Mouse (Mus musculus) heart, embryonic 16.5 days (tissue): ENCODE results near the gene Zfp131. TPM values are rescaled to one million over a fixed set of nuclear protein-coding genes. Genes with fewer than 3 reads are reported as not detected.
A peak's percentile ranks its signal among the peaks of the same experiment; 100 is the strongest.

ENCODE experiments used
- ATAC-seq: fragments of 200-750 bp; cut with Nextera tagmentation; replicated peaks from 2 replicates; pipeline ENCODE4 v1.8.0; 2017; ENCODE audit warnings: moderate number of reproducible peaks; ENCODE audit not compliant: insufficient read depth, low FRiP score; ENCODE audit errors: extremely low read depth
- H3K27ac ChIP-seq: fragments of 300-500 bp; sonication (generic); 2 replicates; pipeline ENCODE4 v1.5.1; 2014; ENCODE audit warnings: mild to moderate bottlenecking, low read length, control low read depth, moderate library complexity
- H3K27me3 ChIP-seq: fragments of 300-500 bp; sonication (generic); 2 replicates; pipeline ENCODE4 v1.6.1; 2014; ENCODE audit warnings: low read length, mixed read lengths; ENCODE audit not compliant: control insufficient read depth, insufficient read depth
- H3K36me3 ChIP-seq: fragments of 300-500 bp; sonication (generic); 2 replicates; pipeline ENCODE4 v1.6.1; 2014; ENCODE audit not compliant: control insufficient read depth, insufficient read depth
- H3K4me1 ChIP-seq: fragments of 300-500 bp; sonication (generic); 2 replicates; pipeline ENCODE4 v1.6.1; 2014; ENCODE audit warnings: low read length, mixed read lengths; ENCODE audit not compliant: control insufficient read depth, insufficient read depth
- H3K4me2 ChIP-seq: fragments of 300-500 bp; sonication (generic); 2 replicates; pipeline ENCODE4 v1.6.1; 2014; ENCODE audit warnings: low read depth, mild to moderate bottlenecking, control low read depth, low read length
- H3K4me3 ChIP-seq: fragments of 300-500 bp; sonication (generic); 2 replicates; pipeline ENCODE4 v1.5.1; 2014; ENCODE audit warnings: mild to moderate bottlenecking, control low read depth, low read length
- H3K9ac ChIP-seq: fragments of 300-500 bp; sonication (generic); 2 replicates; pipeline ENCODE4 v1.6.1; 2014; ENCODE audit warnings: low read length, control low read depth
- H3K9me3 ChIP-seq: fragments of 300-500 bp; sonication (generic); replicated peaks from 2 replicates; pipeline ENCODE4 v1.6.1; 2016; ENCODE audit warnings: low read length; ENCODE audit not compliant: control insufficient read depth
- WGBS: fragments of 180-500 bp; shearing (Covaris S2); extraction: QIAGEN DNeasy Blood & Tissue Kit; methylation state at CpG from one replicate; pipeline ENCODE4 v1.1.7; 2014; 5-methylcytosine and 5-hydroxymethylcytosine counted together
- polyA plus RNA-seq: library from polyadenylated mRNA; unstranded; fragments of >200 nt; fragmentation: Nextera tagmentation; extraction: Ambion mirVana; gene quantifications from 2 replicates; pipeline ENCODE4 v1.2.1, GENCODE M21; 2015

The Zfp131 gene
- polyA plus RNA-seq, 1 experiment from 2014 or later: 22.8 TPM

GRCm38 (mm10) chr13:119741390-119742237 is 49.1 kb downstream of the Zfp131 start:
- no peaks in the 10 kb centered on the region for H3K4me1 ChIP-seq
- no peaks in the 10 kb centered on the region for H3K9me3 ChIP-seq
- H3K36me3 ChIP-seq: no peaks in the 10 kb centered on the region
- peak overlapping the region; percentile 68 for H3K4me2 ChIP-seq
- peak overlapping the region; percentile 46 for H3K4me3 ChIP-seq
- peak overlapping the region; percentile 50 for H3K9ac ChIP-seq
- no peaks in the 10 kb centered on the region for H3K27me3 ChIP-seq
- ATAC-seq: no peak
- no peak overlapping the region for H3K27ac ChIP-seq
- 14% methylated on average over 19 of the region's 19 CpGs for WGBS

GRCm38 (mm10) chr13:119731448-119731847 is 59.2 kb downstream of the Zfp131 start:
- Histone ChIP-seq H3K36me3 (no peaks in the 10 kb centered on the region), H3K27ac (no peak overlapping the region), H3K4me3 (no peak overlapping the region), H3K27me3 (no peaks in the 10 kb centered on the region), H3K4me1 (no peaks in the 10 kb centered on the region), H3K9ac (no peak overlapping the region), H3K9me3 (no peaks in the 10 kb centered on the region), H3K4me2 (no peak overlapping the region)
- 66% methylated on average over 6 of the region's 6 CpGs for WGBS
- no peak for ATAC-seq

- ATAC-seq: no peak
- Histone ChIP-seq H3K9me3 (no peaks in the 10 kb centered on the region), H3K4me3 (no peak overlapping the region), H3K27me3 (no peaks in the 10 kb centered on the region), H3K9ac (no peak overlapping the region), H3K4me2 (no peak overlapping the region), H3K4me1 (no peaks in the 10 kb centered on the region), H3K36me3 (no peaks in the 10 kb centered on the region), H3K27ac (no peak overlapping the region)
- WGBS: 78% methylated on average over 7 of the region's 7 CpGs
These were observed 61.3 kb downstream of the Zfp131 start for GRCm38 (mm10) chr13:119729406-119729805.

GRCm38 (mm10) chr13:119727608-119728387 is 62.9 kb downstream of the Zfp131 start:
- WGBS: 43% methylated on average over 26 of the region's 26 CpGs
- no peak overlapping the region for H3K4me3 ChIP-seq
- no peak overlapping the region for H3K27ac ChIP-seq
- no peaks in the 10 kb centered on the region for H3K9me3 ChIP-seq
- H3K4me2 ChIP-seq: peak overlapping the region; percentile 35; the same call in 1 of the 2 replicates
- H3K4me1 ChIP-seq: no peaks in the 10 kb centered on the region
- no peaks in the 10 kb centered on the region for H3K27me3 ChIP-seq
- ATAC-seq: no peak
- no peaks in the 10 kb centered on the region for H3K36me3 ChIP-seq
- no peak overlapping the region for H3K9ac ChIP-seq

GRCm38 (mm10) chr13:119724541-119724940 is 66.1 kb downstream of the Zfp131 start:
- no peak overlapping the region for H3K27ac ChIP-seq
- no peaks in the 10 kb centered on the region for H3K36me3 ChIP-seq
- no peak overlapping the region for H3K4me2 ChIP-seq
- 81% methylated on average over 7 of the region's 7 CpGs for WGBS
- ATAC-seq: no peak
- no peaks in the 10 kb centered on the region for H3K9me3 ChIP-seq
- H3K4me1 ChIP-seq: no peaks in the 10 kb centered on the region
- H3K27me3 ChIP-seq: no peaks in the 10 kb centered on the region
- no peak overlapping the region for H3K4me3 ChIP-seq
- no peak overlapping the region for H3K9ac ChIP-seq

GRCm38 (mm10) chr13:119723368-119723767 is 67.3 kb downstream of the Zfp131 start:
- no peak overlapping the region for H3K4me2 ChIP-seq
- no peaks in the 10 kb centered on the region for H3K4me1 ChIP-seq
- H3K27me3 ChIP-seq: no peaks in the 10 kb centered on the region
- no peak overlapping the region for H3K9ac ChIP-seq
- ATAC-seq: no peak
- H3K36me3 ChIP-seq: no peaks in the 10 kb centered on the region
- no peak overlapping the region for H3K4me3 ChIP-seq
- WGBS: 71% methylated on average over 5 of the region's 5 CpGs
- H3K27ac ChIP-seq: no peak overlapping the region
- H3K9me3 ChIP-seq: no peaks in the 10 kb centered on the region

- Histone ChIP-seq H3K9ac (no peak overlapping the region), H3K4me1 (no peaks in the 10 kb centered on the region), H3K4me2 (no peak overlapping the region), H3K9me3 (no peaks in the 10 kb centered on the region), H3K36me3 (no peaks in the 10 kb centered on the region), H3K4me3 (no peak overlapping the region), H3K27ac (no peak overlapping the region), H3K27me3 (no peaks in the 10 kb centered on the region)
- 62% methylated on average over 3 of the region's 3 CpGs for WGBS
- ATAC-seq: no peak
These were observed 68.2 kb downstream of the Zfp131 start for GRCm38 (mm10) chr13:119722447-119722846.

GRCm38 (mm10) chr13:119716105-119716504 is 74.6 kb downstream of the Zfp131 start:
- H3K27ac ChIP-seq: no peak overlapping the region
- H3K4me3 ChIP-seq: no peak overlapping the region

More at GRCm38 (mm10) chr13:119716105-119716504, 74.6 kb downstream of the Zfp131 start:
- H3K4me1 ChIP-seq: no peaks in the 10 kb centered on the region
- 82% methylated on average over 2 of the region's 2 CpGs for WGBS
- no peak for ATAC-seq
- no peaks in the 10 kb centered on the region for H3K27me3 ChIP-seq
- no peaks in the 10 kb centered on the region for H3K36me3 ChIP-seq
- no peak overlapping the region for H3K9ac ChIP-seq
- H3K9me3 ChIP-seq: no peaks in the 10 kb centered on the region
- no peak overlapping the region for H3K4me2 ChIP-seq
